Mouse (Mus musculus): ENCODE results near the gene Spen. TPM values are rescaled to one million over a fixed set of nuclear protein-coding genes. Genes with fewer than 3 reads are reported as not detected.

Spen gene
- total RNA-seq, 2 experiments from 2014 or later = 18.6 to 19.9 TPM

- no peak for DNase-seq
These were observed 117.5 kb downstream of the Spen start for GRCm38 (mm10) chr4:141420886-141421285.

DNA sequence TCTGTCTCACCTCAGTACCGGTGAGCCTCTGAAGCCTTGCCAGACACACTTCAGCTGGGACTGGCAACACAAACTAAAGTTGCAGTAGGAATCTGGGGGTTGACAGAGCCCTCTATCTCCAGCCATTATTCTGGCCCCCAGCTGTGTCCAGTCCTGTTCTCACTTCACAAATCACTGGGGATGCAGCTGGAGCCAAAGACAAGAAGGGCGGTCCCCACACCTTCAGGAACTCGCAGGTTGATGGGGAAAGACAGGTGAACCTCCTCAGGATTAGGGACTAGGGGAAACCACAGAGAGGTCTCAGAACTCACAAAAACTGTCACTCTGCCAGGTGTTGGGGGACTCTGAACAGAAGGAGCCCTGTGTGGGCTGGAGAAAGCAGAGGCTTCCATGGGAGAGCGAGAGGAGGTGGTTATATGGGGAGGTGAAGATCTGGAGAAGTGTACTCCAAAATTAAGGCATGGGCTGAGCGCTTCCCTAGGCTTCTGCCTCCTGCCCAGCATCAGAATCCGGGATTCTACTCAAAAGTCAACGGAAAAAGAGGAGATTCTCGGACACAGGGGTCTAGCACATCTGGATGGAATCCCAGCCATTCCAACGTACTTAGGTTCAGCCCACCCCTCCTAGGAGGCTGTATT, 118.1 kb downstream of the Spen start, which contains the start of gene Hspb7:
Hspb7 (plus strand) TSS at position 588 of the 638 bp plus-strand sequence.
- DNase-seq = no peak

- DNase-seq = no peak
These were observed 118.8 kb downstream of the Spen start for GRCm38 (mm10) chr4:141419398-141420191.

Other genes with a start within 250 kb of the Spen start
- gene Epha2, start 237.4 kb downstream of the Spen start, total RNA-seq (2021) = 1 to 10 TPM; 1.3 to 2.0 TPM
- gene Fam131c, start 170.4 kb downstream of the Spen start, total RNA-seq (2021) = under 1 TPM in 1 of 2 experiments, not detected in 1; 0.29 TPM
- under 1 TPM; 0.35 to 0.51 TPM for gene Clcnka, start 139.9 kb downstream of the Spen start, total RNA-seq (2021)
- not detected for gene Clcnkb, start 122.6 kb downstream of the Spen start, total RNA-seq (2021)
- 1,000 to 10,000 TPM in 1 of 2 experiments, 100 to 1,000 TPM in 1; 347 to 1,168 TPM for gene Hspb7, start 117.8 kb downstream of the Spen start, total RNA-seq (2021)
- 1 to 10 TPM in 1 of 2 experiments, under 1 TPM in 1; 0.91 to 1.0 TPM for gene Srarp, start 102.5 kb downstream of the Spen start, total RNA-seq (2021)
- gene Zbtb17, start 93.9 kb downstream of the Spen start, total RNA-seq (2021) = 10 to 100 TPM; 24.7 to 25.5 TPM
- 1 to 10 TPM; 1.5 to 4.7 TPM for gene Fblim1, start 67.5 kb upstream of the Spen start, total RNA-seq (2021)
- 1 to 10 TPM; 1.2 to 2.3 TPM for gene Tmem82, start 80.0 kb upstream of the Spen start, total RNA-seq (2021)
- 10 to 100 TPM; 14.7 to 14.8 TPM for gene Slc25a34, start 85.2 kb upstream of the Spen start, total RNA-seq (2021)
- gene Plekhm2, start 126.3 kb upstream of the Spen start, total RNA-seq (2021) = 10 to 100 TPM; 24.3 to 32.7 TPM
- gene Rsc1a1, start 147.0 kb upstream of the Spen start, total RNA-seq (2021) = 1 to 10 TPM; 1.4 to 2.3 TPM
- gene Ddi2, start 184.8 kb upstream of the Spen start, total RNA-seq (2021) = 10 to 100 TPM; 34.4 to 42.4 TPM
- under 1 TPM in 1 of 2 experiments, not detected in 1; 0.20 TPM for gene Agmat, start 208.1 kb upstream of the Spen start, total RNA-seq (2021)